Mouse (Mus musculus) kidney, adult 2 months (tissue): ENCODE measurements at regions not wholly inside any gene's neighbourhood (a gene's known extent, or its start where the extent isn't known, plus 50 kb on each side); places are given as distances from the start of the nearest gene placed in this dataset.

Experiments used
- DNase-seq: peaks from one replicate; pipeline ENCODE4 v3.0.0; 2021
- H3K27ac ChIP-seq: fragments of 200-500 bp; 2 replicates; pipeline ENCODE4 v1.5.1; 2012; ENCODE audit warnings: low read depth, low read length, control low read depth, inconsistent platforms; ENCODE audit not compliant: insufficient read depth
- H3K27me3 ChIP-seq: fragments of 200-500 bp; replicated peaks from 2 replicates; pipeline ENCODE4 v1.6.1; 2012; ENCODE audit warnings: mild to moderate bottlenecking, moderate library complexity, low read length, inconsistent platforms; ENCODE audit not compliant: control insufficient read depth, insufficient read depth
- H3K36me3 ChIP-seq: fragments of 200-500 bp; 2 replicates; pipeline ENCODE4 v1.6.1; 2012; ENCODE audit warnings: mild to moderate bottlenecking, moderate library complexity, low read length, inconsistent platforms; ENCODE audit not compliant: control insufficient read depth, insufficient read depth
- H3K4me1 ChIP-seq: fragments of 200-500 bp; 2 replicates; pipeline ENCODE4 v1.6.1; 2011; ENCODE audit warnings: low read length; ENCODE audit not compliant: control insufficient read depth, insufficient read depth
- H3K4me3 ChIP-seq: fragments of 200-500 bp; 2 replicates; pipeline ENCODE4 v1.5.1; 2011; ENCODE audit warnings: mild to moderate bottlenecking, low read depth, low read length, control low read depth; ENCODE audit not compliant: insufficient read depth
- CTCF ChIP-seq: fragments of 200-500 bp; conservative IDR thresholded peaks from 2 replicates; pipeline ENCODE4 v1.5.1; 2011; ENCODE audit warnings: low read depth, mild to moderate bottlenecking, control low read depth, low read length, moderate library complexity, mixed read lengths; ENCODE audit not compliant: insufficient read depth, insufficient read length
- POLR2A ChIP-seq: fragments of 200-500 bp; IDR thresholded peaks from one replicate; pipeline ENCODE4 v1.6.1; 2011; ENCODE audit warnings: low read depth, low read length, control low read depth
- WGBS: fragments of 180-500 bp; shearing (Covaris S2); methylation state at CpG from one replicate; pipeline ENCODE4 v1.1.7; 2018; 5-methylcytosine and 5-hydroxymethylcytosine counted together

DNA sequence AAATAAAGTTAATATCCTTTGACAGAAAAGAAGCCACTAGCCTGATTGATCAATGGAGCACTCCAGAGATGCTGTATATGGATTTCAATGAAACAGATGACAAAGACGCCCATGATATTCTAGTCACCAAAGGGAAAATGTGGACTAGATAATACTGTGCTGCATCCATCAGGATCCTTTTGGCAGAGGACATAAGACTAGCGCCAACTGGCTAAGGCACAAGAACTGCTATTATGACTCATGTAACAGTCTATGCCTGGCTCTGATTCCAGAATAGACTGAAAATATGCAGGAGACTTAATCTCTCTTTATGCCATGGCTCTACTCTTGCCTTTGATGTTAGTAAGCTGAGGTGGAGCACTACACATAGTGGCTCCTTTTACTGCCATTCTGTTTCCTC is 128.7 kb upstream of the Tenm2 start:
- no peaks in the 10 kb centered on the region for H3K4me1 ChIP-seq
- TF ChIP-seq CTCF (no peak), POLR2A (no peak)
- H3K27me3 ChIP-seq, result no peaks in the 10 kb centered on the region
- H3K27ac ChIP-seq, result no peak overlapping the region
- no peak overlapping the region for H3K4me3 ChIP-seq
- H3K36me3 ChIP-seq, result no peaks in the 10 kb centered on the region
- 99% methylated on average over 2 of the region's 2 CpGs for WGBS
- no peak for DNase-seq

DNA sequence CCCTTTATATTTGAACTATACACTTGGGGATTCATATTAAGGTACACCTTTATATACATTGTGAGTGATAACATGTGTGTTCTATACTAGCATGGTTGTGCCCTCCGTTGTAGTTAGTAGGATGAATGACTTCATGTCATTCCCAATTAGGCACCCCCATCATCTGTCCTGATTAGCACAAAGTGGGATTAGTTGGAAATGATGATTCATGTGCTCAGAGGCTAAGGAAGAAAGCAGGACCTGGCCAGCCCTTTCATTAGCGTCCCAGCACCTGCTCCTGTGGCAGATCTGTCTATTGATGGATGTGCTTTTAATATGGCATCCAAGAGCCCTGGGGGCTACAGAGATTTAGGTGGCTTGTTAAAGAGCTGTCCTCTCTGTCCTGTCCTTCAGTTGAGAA is 119.3 kb upstream of the Tenm2 start:
- no peaks in the 10 kb centered on the region for H3K4me1 ChIP-seq
- no peaks in the 10 kb centered on the region for H3K36me3 ChIP-seq
- WGBS, result 77% methylated on average over 2 of the region's 2 CpGs
- DNase-seq, result no peak
- no peak overlapping the region for H3K4me3 ChIP-seq
- H3K27ac ChIP-seq, result no peak overlapping the region
- TF ChIP-seq CTCF (no peak), POLR2A (no peak)
- H3K27me3 ChIP-seq, result no peaks in the 10 kb centered on the region; the same call in 1 of the 2 replicates

DNA sequence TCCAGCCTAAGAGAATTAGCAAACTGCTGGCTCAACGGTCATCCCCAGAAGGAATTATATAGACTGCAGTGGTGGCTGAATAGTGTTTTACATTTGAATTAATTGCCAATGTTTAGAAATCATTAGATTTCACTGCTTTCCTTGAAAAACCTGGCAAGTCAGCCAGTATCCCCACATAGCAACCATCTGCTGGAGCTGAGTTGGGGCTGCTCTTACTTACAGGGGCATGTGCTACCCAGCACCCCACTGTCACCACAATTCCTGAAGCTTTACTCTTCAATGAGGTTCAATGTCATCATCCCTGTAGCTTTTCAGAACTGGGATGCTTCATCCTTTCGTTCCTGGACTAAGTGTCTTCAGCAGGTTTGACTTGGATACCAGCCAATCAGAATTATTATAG is 73.9 kb upstream of the Tenm2 start:
- Histone ChIP-seq H3K36me3 (no peaks in the 10 kb centered on the region), H3K4me3 (no peak overlapping the region), H3K27me3 (no peaks in the 10 kb centered on the region; the same call in 1 of the 2 replicates), H3K27ac (no peak overlapping the region), H3K4me1 (no peaks in the 10 kb centered on the region)
- no peak for DNase-seq
- TF ChIP-seq CTCF (no peak), POLR2A (no peak)
- 76% methylated on average over 2 of the region's 2 CpGs for WGBS

DNA sequence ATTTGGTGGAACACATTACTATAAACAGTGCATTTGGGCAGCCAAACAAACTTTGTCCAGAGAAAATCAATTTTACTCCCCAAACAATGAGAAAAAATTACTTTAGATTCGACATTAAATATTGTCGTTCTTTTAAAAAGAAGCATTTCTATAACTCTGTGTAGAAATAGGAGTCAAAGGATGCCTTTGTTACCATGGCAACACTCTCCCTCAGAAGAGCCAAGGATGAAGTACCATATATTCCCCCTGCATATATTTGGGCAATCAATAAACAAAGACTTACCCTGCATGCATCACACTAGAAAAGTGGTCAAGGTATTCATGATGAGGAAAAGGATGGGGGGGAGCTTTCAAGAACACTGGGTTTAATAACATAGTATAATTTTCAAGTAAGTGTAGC is 70.9 kb upstream of the Tenm2 start:
- no peak for DNase-seq
- no peak for TF ChIP-seq POLR2A
- TF ChIP-seq CTCF, result no peak
- no peaks in the 10 kb centered on the region for H3K36me3 ChIP-seq
- H3K27me3 ChIP-seq, result no peaks in the 10 kb centered on the region; the same call in 1 of the 2 replicates
- WGBS, result 82% methylated on average over 2 of the region's 2 CpGs
- H3K27ac ChIP-seq, result no peak overlapping the region
- H3K4me1 ChIP-seq, result no peaks in the 10 kb centered on the region
- H3K4me3 ChIP-seq, result no peak overlapping the region
